Mouse (Mus musculus) heart, adult 18-20 months (tissue): ENCODE results near the gene Rer1. TPM values are rescaled to one million over a fixed set of nuclear protein-coding genes. Genes with fewer than 3 reads are reported as not detected.

Experiments
- DNase-seq, 2 experiments: peaks; one replicate each; pipeline ENCODE4 v3.0.0; 2021 to 2022; ENCODE audit warnings: mixed read lengths in 1 of 2
- long read RNA-seq, 2 experiments: library from polyadenylated mRNA; stranded (forward); transcript quantifications; one replicate each; pipeline ENCODE4 v2.0.0; 2021
- total RNA-seq, 2 experiments: library from RNA; stranded (reverse); gene quantifications; 2 replicates each; pipeline ENCODE4 v1.2.3; 2021

The Rer1 gene
- 10 to 100 TPM; 72.0 to 75.8 TPM for total RNA-seq
- long read RNA-seq, experiment 1, transcript Rer1-203 (8 exons, 1,803 nt), result minor isoform, 15 of 146 reads
- long read RNA-seq, experiment 1, transcript Rer1-201 (7 exons, 1,596 nt), result major isoform, 101 of 146 reads
- long read RNA-seq, experiment 1, partial matches to known transcripts, result 22 of 146 reads
- long read RNA-seq, experiment 1, other reads (novel, unspliced or antisense), result 8 of 146 reads
- long read RNA-seq, experiment 2, transcript Rer1-203 (8 exons, 1,803 nt), result minor isoform, 7 of 89 reads
- long read RNA-seq, experiment 2, transcript Rer1-201 (7 exons, 1,596 nt), result major isoform, 60 of 89 reads
- long read RNA-seq, experiment 2, partial matches to known transcripts, result 1 of 89 reads
- long read RNA-seq, experiment 2, other reads (novel, unspliced or antisense), result 21 of 89 reads

DNA sequence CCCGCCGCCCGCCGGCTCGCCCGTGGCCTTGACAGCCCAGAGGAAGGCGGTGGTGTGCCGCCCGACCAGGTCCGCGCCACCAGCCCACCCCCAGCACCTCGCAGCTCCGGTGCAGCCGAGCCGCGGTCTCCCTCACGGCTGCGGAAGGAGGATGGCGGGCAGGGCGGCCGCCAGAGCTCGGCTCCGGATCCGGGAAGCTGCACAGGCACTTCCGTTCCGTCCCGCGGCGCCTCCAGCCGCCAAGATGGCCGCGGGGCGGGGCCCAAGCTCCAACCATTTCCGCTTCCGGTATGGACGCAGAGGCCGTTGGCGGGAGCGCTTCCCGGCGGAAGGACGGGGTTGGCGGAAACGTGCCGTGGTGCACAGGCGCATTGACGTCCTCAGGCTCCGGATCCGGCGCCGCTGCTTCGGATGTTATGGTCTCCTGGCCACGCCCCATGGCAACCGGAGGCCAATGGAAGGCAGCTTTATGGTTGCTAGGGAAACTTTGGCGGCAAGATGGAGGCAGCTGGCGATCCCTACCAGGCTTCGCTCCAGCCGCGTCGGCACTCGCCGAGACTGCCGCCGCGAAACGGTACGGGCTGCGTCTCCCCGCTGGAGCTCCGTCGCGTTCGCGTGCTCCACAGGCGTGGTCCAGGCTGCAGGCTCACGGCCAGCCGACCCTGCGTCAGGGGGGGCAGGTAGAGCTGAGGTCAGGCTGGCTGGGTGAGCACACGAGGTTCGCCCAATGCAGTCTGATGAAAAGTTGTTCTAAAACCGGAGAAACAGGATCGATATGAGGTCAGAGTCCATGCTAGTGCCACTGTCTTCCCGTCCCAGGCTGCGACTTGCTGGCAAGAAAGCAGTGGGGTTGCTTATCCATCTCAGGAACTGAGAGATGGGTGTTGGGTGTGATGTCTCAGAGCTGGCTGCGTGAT, at the start of gene Rer1, which contains the start of gene Morn1:
Rer1 (minus strand) TSS at position 275 of the 917 bp plus-strand sequence.
Morn1 (plus strand) TSS at position 470 of the 917 bp plus-strand sequence.
- DNase-seq, result peak; percentile 100

DNA sequence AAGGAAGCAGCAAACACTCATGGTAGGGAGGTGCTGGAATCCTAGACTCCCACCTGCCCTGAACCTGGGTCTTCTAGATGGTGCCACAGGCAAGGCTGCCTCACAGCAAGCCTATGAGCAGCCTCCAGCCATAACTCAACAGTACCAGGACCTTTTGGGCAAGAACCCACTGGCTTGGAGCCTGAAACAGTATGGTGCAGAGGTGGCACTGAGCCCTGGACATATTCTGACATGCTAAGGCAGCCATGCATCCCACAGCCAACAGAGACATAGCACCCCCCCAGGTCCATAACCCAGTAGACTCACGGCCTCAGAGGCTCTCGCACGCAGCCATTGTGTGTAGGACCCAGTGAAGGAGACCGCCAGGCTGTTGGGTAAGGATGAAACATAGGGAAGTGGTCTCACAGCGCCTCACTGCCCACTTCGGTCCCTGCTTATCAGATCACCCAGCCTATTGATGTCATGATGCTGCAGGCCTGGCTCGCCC, 48.5 kb upstream of the Rer1 start:
- DNase-seq, result no peak

DNA sequence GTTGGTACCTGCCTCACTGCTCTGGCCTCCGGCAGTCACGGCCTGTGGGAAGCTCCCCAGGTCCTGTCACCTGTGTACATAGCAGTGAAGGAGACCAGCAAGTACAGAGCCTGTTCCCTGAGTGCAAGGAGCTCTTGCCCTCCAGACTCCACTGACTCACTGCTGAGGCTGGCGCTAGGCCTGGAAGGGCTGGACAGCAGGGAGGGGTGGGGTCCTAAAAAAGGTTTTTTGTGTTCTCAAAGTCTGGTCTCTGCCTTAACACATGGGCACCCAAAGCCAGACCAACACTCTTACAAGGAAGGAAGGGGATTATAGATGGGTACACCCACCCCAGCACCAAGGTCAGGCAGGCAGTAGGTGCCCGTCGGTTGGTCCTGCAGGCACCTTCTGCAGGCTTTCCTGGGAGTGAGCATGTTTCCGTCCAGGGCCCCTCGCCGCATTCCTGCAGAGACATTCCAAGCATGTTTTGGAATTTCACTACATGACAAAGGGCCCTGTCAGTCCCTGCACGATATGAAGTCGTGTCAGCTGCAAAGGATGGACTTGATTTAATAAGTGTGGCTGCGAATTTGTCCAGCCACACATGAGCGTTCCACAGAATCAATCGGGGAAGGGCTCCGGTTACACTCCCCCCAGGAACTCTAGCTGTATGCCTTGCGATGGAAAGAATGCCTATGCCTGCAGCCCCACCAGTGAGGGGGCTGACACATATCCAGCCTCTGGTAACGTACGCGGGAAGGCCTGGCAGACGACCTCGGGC, 47.7 kb upstream of the Rer1 start:
- no peak for DNase-seq

DNA sequence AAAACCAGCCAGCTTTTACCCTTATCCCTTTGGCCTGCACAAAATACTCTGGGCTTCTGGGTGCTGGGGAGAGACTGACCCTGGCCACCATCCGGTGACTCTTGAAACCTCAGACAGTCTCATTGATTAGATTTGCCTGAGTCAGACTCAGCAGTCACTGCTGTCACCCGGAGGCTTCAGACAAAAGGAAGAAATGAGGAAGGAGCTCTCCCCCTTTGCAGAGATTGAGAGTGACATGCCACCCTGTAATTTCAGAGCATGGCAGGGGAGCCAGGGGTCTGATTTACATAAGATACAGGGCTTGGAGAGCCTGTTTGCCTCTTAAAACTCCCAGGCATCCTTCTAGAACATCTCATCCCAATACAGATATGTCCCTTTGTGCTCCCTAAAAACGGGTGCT, 47.0 kb upstream of the Rer1 start:
- no peak for DNase-seq

DNA sequence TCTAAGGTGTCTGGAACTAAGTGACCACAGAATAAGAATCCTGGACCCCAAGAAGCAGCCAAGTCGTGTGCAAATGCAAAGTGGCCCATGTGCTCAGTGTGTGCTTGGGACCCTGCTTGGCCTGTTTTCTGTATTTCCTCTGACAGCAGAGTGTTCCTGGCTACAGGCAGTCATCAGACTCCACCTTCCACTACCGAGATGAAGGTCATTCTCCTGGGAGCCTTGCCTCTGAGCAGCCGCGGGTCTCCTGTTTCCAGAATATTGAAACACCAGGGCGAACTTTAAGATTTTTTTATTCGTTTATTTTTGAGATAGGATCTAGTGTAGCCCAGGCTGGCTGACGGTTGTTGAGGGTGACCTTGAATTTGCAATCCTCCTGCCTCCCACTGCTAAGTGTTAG, 44.4 kb upstream of the Rer1 start:
- no peak for DNase-seq

DNA sequence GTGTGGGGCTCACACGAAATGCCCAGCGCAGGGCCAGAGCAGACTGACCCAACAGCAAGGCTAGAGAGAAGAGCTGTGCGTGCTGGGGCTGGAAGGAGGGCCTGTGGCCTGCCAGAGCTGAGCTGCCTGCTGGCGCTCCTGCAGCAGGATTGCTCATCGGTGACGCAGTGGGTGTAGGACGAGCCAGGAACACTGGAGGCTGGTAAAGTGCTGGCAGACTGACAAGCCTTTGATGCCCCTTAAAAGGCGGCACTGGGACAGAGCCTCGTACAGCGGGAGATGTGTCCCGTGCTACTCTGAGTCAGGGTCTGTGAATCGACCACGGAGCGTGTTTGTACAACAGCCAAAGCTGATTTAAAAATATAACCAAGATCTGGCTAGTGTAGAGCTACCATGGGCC, 43.8 kb upstream of the Rer1 start:
- DNase-seq, result peak; percentile 91 to 93

DNA sequence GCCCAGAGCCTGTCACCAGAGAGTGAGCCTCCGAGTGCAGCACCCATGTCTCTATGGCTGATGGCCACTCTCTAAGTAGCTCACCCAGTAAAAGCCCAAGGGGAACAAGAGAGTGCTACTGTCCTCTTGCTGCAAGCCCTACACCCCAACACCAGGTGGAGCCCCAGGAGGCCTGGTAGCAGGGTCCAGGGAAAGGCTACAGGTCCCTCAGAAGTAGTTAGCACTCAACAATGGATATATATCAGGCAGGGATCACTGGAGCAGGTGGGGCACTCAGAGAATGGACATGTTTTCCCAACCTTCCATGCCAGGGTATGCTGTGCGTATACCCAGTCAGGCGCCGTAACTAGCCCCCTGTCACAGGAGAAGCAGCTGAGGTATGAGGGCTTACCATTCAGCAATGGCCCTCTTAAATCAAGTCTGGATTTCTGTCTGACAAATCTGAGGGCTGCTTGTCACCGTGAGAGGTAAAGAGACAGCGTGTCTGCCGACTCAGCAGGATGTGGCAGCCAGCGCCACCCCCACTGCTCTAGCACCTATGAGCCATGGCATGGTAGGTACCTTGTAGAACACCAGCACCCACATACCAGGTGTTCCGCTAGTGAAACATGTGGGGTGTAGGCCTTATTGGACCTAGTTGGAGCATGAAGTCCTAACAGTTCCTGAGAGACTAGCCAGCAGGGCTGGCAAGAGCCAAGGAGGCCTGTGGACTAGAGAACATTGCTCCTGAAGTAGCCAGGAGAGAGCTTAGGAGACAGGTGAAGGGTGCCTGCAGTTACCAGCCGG, 43.1 kb upstream of the Rer1 start:
- DNase-seq, result peak; percentile 70 to 74

DNA sequence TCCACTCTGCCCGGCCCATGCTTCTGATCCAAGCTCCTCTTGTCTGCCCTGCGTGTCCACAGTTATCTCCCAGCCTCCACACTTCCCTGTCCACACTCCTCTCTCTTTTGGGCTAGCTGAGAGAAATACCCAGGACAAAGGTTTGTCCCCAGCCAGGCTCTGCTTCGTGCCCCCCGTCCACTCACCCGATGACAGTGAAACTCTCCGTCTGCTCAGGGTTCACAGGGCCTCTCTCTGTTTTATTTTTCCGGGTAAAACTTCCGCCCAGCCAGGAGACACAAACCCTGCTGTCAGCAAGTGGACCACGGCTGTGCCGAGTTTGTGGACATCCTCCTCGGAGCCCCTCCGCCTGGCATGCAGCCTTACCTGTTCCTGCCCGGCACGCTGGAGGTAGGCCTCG, 42.2 kb upstream of the Rer1 start:
- DNase-seq, result no peak

DNA sequence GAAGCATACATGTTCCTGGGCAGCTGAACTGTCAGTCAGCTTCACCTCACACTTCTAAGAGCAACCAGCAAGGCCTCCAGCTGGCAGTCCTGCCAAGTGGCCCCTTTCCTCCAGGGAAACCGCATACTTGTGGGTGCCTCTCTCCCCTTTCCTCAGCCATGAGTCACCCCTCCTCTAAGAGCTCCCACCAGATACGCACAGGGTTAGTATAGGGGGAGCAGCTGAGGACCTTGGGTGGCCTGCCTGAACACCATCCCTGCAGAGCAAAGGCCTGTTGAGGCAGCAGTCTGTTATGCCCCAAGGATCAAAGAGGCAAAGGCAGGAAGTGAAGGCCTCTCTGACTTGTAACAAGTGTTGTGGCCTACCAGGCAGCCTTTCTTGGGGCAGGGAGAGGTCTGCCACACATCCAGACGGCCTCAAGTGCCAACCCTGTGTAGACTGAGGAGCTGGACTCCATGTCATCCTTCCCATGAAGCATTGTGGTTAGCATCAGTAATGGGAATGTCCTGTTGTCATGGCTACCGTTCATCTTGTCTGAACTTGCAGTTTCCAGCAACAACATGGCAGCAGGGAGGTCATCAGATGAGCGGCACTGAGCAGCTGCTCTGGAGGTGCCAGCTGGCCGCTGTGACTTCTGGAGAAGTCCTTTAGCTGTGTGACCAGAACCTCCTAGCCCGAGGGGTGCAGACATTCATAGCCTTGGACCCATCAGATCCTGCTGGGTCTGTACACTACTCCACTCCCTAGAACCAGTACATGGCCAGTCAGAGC, 40.6 kb upstream of the Rer1 start:
- DNase-seq, result no peak

DNA sequence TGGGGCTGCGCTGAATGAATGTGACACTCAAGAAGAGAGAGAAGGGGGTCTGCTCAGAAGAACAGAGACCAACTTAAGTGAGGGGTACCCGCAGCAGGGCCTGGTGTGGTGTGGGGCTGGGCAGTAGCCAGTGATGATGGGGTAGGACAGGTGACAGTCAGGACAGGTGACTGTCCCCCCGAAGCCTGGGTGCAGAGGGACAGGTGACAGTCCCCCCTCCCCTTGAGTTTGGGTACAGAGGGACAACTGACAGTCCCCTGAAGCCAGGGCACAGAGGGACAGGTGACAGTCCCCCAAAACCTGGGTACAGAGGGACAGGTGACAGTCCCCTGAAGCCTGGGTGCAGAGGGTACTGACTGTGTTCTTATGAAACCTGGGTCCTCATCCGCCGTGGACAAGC, 40.0 kb upstream of the Rer1 start:
- no peak for DNase-seq

DNA sequence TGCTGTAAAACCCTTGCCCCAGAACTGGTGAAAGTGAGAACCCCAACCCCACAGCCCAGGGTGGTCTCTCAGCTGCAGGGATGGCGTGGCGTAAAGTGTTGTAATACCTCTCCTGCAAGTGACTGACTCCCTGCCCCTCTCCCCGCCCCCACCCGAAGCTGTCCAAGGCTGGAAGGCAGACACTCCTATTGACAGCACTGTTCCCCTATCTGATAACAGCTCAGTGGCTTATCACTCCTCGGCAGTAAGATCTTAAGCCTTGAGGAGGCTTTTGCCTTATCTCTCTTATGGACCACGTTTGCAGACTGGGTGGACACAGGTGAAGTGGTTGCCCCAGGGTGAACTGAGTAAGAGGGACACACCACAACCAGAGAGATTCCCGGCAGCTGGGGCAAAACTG, 39.1 kb upstream of the Rer1 start:
- DNase-seq, result no peak

DNA sequence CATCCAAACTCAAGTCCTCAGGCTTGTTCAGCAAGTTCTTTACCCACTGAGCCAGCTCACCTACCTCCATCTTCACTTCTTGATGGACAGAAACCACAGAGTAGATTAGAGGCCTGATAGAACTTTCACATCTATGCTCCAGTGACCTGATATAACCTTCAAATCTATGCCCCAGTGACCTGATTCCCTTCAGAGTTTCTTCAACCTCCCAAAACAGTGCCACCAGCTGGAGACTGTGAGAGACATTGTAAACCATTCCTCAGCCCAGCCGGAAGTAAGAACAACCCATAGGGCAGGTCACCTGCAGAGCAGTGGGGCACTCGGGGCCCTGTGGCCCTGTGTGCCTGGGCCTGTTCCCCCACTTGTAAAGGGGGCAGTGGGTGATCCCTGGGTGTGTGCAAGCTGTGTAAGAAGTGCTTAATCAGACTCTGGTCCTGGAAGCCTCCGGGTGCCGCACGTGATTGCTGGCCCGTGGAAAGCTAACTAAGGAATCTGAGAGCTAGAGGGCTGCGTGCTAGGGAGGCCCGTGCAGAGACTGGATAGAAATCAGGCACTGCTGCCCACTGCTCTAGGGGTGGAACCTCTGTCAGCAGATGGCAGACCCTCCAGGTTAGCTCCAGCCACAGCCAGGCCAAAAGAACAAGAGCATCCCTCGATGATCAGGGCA, 37.8 kb upstream of the Rer1 start:
- no peak for DNase-seq

DNA sequence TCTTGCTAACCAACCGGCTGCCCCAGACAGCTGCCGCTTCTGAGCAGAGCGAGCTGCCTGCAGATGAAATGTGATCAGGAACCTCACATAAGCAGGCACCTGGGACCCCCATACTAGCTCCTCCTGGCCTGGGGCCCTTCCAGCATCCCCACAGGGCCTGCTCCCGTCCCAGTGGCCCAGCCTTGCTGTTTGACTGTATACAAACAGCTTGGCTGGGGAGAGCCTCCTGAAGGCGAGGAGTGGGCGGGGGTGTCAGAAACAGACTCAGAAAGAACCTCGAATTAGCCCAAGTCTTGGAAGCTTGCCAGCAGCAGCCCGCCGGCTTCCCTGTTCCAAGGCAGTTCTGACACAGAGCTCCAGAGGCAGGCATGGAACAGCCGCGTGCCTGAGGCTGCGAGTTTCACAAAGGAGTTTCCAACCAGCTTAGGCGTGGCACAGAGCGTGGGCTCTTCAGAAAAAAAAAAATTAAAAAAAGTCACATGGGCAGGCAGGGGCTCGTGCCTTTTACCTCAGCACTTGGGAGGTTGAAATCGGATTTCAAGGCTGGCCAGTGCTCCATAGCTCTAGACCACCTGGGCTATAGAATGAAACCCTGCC, 36.4 kb upstream of the Rer1 start:
- DNase-seq, result peak; percentile 55 to 77

DNA sequence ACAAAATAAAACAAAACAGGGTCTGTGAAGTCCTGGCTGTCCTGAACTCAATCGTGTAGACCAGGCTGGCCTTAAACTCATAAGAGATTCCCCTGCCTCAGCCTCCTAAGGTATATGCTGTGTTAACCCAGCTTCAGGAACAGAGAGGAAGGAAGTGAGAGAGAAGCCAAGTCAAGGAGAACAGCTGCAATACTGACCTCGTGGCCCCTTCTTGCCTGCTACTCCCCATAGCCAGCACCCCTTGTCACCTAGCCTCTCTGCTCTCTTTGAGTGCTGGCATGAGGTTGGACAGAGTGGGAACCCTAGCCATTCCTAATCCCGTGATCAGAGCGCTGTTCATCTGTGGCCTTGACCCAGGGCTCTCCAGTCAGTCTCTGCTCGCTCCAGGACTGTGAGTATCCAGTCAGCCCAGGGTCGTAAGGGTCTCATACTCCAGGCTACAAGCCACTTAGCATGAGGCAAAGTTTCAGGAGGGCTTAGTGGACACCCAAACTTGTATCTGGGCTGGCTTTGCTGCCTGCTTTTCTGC, 35.8 kb upstream of the Rer1 start:
- no peak for DNase-seq

DNA sequence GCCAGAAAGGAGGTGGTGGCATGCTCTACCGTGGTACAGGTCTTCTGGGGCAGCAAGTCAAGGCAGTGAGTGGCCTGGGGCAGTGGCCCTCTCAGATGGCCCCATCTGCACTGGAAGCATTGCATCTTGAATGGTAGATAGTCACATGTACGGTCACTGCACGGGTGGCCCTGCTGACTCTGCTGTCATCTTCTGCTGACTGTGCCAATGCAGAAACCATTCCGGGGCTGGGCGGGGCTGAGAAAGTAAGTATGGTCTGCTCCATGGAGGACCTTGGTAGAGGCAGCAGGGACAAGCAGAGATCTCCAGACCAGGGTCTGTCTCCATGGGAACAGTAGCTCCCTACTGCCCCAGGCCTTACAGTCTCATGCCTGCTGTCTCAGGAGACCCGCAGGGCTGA, 35.0 kb upstream of the Rer1 start:
- DNase-seq, result peak in 1 of 2 experiments; percentile 59

DNA sequence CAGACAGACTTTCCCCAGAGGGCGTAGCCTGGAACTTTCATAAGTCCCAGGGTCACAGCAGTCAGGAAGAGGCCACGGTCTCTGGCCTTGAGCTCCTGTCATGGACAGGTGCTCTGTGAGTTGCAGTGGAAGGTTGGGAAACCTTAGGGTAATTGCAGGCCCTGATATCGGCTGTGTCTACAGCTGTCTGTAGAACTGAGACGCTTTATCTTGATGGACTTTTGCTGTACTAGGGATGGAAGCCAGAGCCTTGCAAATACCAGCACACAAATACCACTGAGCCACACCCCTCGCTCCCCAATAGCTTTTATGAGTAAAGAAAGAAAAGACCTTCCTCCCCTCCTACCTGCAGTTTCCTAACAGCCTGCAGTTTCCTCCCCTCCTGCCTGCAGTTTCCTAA, 34.4 kb upstream of the Rer1 start:
- no peak for DNase-seq

DNA sequence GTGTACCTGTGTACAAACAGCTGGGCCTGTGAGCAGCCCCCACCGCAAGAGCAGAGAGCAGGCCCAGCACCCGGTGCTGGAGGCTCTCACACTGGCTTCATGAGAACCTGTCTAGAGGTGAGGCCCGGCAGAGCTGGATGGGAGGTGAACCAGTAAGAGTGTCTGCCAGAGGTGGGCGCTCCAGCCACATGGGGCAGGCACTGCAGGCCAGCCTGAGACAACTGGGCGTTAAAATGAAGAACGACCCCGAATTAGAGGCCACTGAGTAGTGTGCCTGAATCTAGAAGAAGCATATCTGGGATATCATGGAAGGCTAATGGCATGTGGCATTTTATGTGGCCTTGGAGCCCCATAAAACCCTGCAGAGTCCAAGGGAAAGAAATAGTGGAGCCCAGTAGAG, 33.9 kb upstream of the Rer1 start:
- DNase-seq, result no peak

DNA sequence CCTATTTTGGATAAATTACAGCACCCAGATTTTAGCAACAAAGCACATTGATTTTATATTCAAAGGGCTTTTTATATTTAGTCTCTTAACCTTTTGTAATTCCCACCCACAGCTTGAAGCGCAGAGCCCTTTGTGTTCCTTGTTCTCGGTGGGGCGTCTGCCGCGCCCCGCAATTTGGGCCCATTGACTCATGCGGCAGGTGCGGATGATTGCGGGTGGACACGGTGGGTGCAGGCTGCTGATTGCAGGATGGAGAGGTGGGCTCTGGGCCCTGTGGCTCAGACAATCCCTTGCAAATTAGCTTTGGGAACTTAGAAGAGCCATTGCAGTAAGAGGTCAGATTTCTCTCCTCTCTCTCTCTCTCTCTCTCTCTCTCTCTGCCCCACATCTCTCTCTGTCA, 32.1 kb upstream of the Rer1 start:
- DNase-seq, result no peak

DNA sequence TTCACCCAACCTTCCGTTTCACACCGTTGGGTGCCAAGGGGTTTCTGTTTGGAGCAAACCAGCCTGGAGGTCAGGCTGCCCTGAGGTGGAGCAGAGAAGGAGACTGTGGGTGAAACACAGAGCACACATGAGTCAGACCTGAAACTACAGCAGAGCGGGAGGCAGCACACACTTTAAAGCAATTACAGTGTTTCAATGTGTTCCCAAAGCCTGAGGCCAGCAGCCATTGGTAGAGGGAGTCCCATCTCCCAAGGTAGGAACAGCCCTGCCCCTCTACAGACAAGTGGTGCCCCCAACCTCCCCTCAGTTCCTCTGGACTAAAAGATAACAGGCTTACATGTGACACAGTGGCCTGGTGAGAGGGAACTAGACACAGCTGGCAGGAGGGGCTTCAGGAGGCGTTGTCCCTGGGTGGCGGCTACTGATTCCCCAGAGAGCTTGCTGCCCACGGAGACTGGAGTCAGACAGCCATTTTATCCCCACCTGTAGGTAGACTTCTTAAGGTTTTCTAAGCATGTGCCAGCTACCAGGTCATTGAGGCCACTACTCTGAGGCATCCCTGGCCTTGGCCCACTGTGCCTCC, 31.3 kb upstream of the Rer1 start:
- DNase-seq, result no peak
